Mouse (Mus musculus) mouse trophoblast stem cell (cell line): ENCODE measurements around the gene Ccz1.

Experiments
- in situ Hi-C, 2 experiments: fragments of 300-500 bp; cut with MseI, MboI; formaldehyde crosslinking; loops; 2 replicates in 1 of 2; 3 replicates in 1 of 2; pipeline ENCODE4 v1.15.1; 2025

The Ccz1 gene

DNA sequence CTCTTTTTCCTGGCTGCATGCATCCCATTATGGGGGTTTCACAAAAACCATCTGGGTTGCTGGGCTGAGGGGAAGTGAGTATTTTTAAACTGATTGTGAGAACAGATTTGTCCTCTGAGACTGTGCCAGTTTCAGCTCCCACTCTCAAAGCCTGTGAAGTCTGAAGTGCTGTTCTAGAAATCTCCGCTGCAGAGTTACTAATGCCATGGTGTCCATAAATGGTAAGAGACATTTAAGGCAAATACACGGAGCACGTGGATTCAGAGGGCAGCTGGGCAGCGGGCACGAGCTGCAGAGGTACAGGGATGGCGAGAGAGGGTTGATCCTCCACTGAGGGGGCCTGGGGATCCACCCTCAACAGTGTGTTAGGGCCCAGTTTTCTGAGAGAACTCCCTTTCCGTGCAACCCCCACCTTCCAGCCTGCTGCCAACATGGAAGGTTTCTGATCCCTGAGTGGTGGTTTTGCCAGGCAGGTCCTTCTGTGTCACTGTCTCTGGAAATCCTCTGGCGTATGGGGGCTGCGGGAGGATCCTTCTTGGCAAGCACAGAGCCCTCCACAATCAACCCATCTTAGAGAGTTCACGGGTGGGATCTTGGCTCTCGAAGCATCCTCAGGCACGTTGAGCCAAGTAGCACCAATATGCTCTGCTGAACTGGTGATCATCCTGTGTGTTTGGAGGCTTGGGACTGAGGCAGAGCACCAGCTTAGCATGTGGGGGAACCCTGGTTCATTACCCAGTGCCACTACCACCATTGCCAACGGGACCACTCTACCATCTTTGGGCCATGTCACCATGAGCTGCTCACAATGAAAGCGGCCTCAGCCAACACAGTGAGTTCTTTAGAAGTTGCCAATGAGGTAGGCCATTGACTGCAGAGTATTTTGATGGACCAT lies 71.2 kb downstream of the Ccz1 start:
- in situ Hi-C loops: no loop called here

GRCm38 (mm10) chr5:143941588-143941987 lies 73.1 kb downstream of the Ccz1 start:
- in situ Hi-C loops: no loop called here
